Mouse (Mus musculus): ENCODE results near the gene Nipal1. TPM values are rescaled to one million over a fixed set of nuclear protein-coding genes. Genes with fewer than 3 reads are reported as not detected.

Gene Nipal1
- polyA plus RNA-seq (2015; fragmentation: Nextera tagmentation; extraction: Ambion mirVana), result 1.9 and 3.5 TPM in 2 replicates

DNA sequence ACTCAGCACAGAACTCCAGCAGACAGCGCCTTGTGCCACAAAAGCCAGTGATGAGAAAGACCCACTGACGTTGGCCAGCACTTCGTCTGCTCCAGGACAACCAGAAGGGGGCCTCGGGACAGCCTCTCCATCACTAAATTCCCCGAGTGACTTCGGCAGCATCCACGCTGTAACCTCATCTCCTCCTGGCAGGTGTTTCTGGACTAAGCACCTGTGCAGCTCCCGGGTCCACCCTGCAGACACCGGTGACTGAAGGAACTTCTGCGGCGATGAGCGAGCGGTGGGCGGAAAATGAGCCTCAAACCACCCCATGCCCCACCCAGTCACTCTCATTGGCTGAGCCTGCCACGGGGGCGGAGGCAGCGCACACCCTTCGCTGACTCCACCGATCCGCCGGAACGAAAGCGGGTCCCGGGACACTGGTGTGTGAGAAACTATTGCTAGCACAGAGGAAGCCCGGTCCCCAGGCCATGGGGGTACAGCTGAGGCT is at the start of gene Nipal1:
TSS of gene Nipal1 (plus strand) at position 378 of the 490 bp plus-strand sequence.
- peaks cover 38% of the 10 kb centered on the region for H3K27me3 ChIP-seq
- H3K4me2 ChIP-seq, result peak within 1 kb of the TSS; percentile 88
- H3K9me3 ChIP-seq, result peaks cover 1% of the 10 kb centered on the region; the same call in 1 of the 2 replicates
- H3K4me3 ChIP-seq, result peak within 1 kb of the TSS; percentile 52
- ATAC-seq (ENCODE audit: insufficient number of reproducible peaks, insufficient read depth, low FRiP score, low TSS enrichment, low read depth), result peak; percentile 90
- no peak within 1 kb of the TSS for H3K27ac ChIP-seq
- H3K36me3 ChIP-seq, result no peaks in the 10 kb centered on the region
- under 1% methylated on average over 25 of the region's 25 CpGs for WGBS
- peak within 1 kb of the TSS; percentile 59 for H3K9ac ChIP-seq
- H3K4me1 ChIP-seq, result peaks cover 7% of the 10 kb centered on the region

DNA sequence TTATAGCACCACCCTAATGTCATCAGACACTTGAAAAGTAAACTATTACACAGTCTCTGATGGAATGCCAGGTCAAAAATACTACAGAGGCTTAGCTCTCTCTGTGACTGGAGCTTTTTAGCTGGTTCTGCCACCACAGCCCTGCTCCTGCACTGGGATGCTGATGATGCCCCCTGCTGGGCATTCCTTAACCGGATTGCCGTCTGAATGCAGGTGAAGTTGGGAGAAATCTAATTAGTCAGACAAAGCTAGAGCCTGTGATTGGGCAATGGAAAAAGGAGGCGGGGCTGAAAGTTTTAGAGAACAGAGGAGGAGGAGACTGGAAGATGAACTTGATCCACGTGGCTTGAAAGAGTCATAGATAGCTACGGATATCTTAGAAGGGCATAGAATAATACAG is 46.6 kb upstream of the Nipal1 start:
- WGBS, result 13% methylated on average over 5 of the region's 5 CpGs
- Histone ChIP-seq H3K9ac (no peak overlapping the region), H3K27me3 (no peaks in the 10 kb centered on the region), H3K9me3 (no peaks in the 10 kb centered on the region), H3K4me1 (no peaks in the 10 kb centered on the region), H3K4me2 (no peak overlapping the region), H3K4me3 (no peak overlapping the region), H3K27ac (no peak overlapping the region), H3K36me3 (no peaks in the 10 kb centered on the region)
- ATAC-seq (ENCODE audit: insufficient number of reproducible peaks, insufficient read depth, low FRiP score, low TSS enrichment, low read depth), result no peak

DNA sequence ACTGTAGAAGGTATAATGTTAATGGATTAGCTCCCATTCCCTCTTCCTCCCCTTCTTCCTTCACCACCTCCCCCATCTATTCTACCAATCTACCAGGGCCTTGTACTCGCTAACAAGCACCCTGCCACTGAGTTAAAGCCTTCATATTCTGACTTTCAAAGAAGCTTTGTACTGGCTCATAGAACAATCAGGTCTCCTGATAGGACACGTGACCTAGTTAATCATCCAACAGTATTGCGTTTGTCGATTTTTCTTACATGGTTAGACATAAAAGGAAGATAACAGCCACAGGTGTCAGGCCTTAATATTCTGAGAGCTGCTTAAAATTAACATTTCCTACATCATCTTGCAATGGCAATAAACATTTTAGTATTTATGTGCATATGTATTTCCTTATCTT is 44.5 kb upstream of the Nipal1 start:
- Histone ChIP-seq H3K27ac (no peak overlapping the region), H3K4me1 (no peaks in the 10 kb centered on the region), H3K4me3 (no peak overlapping the region), H3K9me3 (no peaks in the 10 kb centered on the region), H3K27me3 (no peaks in the 10 kb centered on the region), H3K9ac (no peak overlapping the region), H3K4me2 (no peak overlapping the region), H3K36me3 (no peaks in the 10 kb centered on the region)
- no peak for ATAC-seq (ENCODE audit: insufficient number of reproducible peaks, insufficient read depth, low FRiP score, low TSS enrichment, low read depth)
- WGBS, result 91% methylated on average over 4 of the region's 4 CpGs

GRCm38 (mm10) chr5:72617413-72617812 is 30.2 kb upstream of the Nipal1 start:
- Histone ChIP-seq H3K4me2 (no peak overlapping the region), H3K27me3 (no peaks in the 10 kb centered on the region), H3K4me3 (no peak overlapping the region), H3K9me3 (no peaks in the 10 kb centered on the region), H3K9ac (no peak overlapping the region), H3K36me3 (no peaks in the 10 kb centered on the region), H3K4me1 (no peaks in the 10 kb centered on the region), H3K27ac (no peak overlapping the region)
- WGBS, result 77% methylated on average over 4 of the region's 4 CpGs
- ATAC-seq (ENCODE audit: insufficient number of reproducible peaks, insufficient read depth, low FRiP score, low TSS enrichment, low read depth), result no peak

DNA sequence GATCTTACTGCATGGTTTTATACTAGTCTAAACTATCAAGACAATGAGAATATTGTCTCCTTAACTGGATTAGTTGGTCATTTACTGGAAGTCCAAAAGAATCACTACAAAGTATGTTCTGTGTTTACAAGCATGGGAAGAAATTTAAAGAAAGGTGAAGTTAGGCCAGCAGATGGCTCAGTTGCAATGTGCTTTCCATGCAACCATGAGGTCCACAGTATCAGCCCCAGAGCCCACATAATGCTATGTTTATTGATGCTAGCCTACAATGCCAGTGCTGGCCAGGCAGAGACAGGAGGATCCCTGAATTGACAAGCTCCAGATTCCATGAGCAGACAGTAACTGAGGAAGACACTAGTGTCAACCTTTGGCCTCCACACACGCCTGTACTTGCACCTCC is 26.6 kb upstream of the Nipal1 start:
- H3K9me3 ChIP-seq, result no peaks in the 10 kb centered on the region
- H3K27me3 ChIP-seq, result no peaks in the 10 kb centered on the region
- H3K9ac ChIP-seq, result no peak overlapping the region
- no peaks in the 10 kb centered on the region for H3K4me1 ChIP-seq
- no peak for ATAC-seq (ENCODE audit: insufficient number of reproducible peaks, insufficient read depth, low FRiP score, low TSS enrichment, low read depth)
- no peaks in the 10 kb centered on the region for H3K36me3 ChIP-seq
- no peak overlapping the region for H3K4me2 ChIP-seq
- 80% methylated on average over 1 of the region's 1 CpGs for WGBS
- no peak overlapping the region for H3K4me3 ChIP-seq
- no peak overlapping the region for H3K27ac ChIP-seq

- Histone ChIP-seq H3K27ac (no peak overlapping the region), H3K36me3 (no peaks in the 10 kb centered on the region), H3K27me3 (no peaks in the 10 kb centered on the region), H3K9ac (no peak overlapping the region), H3K4me2 (no peak overlapping the region), H3K9me3 (no peaks in the 10 kb centered on the region), H3K4me1 (no peaks in the 10 kb centered on the region), H3K4me3 (no peak overlapping the region)
- 89% methylated on average over 6 of the region's 6 CpGs for WGBS
- no peak for ATAC-seq (ENCODE audit: insufficient number of reproducible peaks, insufficient read depth, low FRiP score, low TSS enrichment, low read depth)
Observed at GRCm38 (mm10) chr5:72630026-72630425, 17.6 kb upstream of the Nipal1 start.

DNA sequence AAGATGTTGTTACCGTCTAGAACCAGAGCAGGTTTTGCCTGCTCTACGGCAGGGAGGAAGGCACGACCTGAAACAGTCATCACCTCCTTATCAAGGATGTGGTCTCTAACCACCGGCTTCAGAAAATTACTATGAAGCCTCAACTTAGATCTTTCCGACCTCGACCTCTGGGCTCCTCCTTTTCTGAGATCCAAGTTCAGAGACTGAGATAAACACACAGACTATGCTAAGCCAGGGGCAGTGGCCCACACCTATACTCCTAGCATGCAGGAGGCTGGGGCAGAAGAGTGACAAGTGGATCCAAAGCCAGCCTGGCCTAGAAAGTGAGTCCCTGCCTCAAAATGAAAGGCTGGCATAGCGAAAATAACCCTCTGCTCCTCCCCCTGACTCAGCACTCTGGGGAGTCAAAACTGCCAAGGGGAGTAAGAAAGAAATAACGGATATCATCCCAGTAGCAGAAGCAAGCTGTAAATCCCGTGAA is 12.8 kb upstream of the Nipal1 start:
- Histone ChIP-seq H3K36me3 (no peaks in the 10 kb centered on the region), H3K27me3 (no peaks in the 10 kb centered on the region), H3K27ac (no peak overlapping the region), H3K4me2 (no peak overlapping the region), H3K9me3 (no peaks in the 10 kb centered on the region), H3K9ac (no peak overlapping the region), H3K4me3 (no peak overlapping the region), H3K4me1 (no peaks in the 10 kb centered on the region)
- no peak for ATAC-seq (ENCODE audit: insufficient number of reproducible peaks, insufficient read depth, low FRiP score, low TSS enrichment, low read depth)
- WGBS, result 78% methylated on average over 9 of the region's 9 CpGs

DNA sequence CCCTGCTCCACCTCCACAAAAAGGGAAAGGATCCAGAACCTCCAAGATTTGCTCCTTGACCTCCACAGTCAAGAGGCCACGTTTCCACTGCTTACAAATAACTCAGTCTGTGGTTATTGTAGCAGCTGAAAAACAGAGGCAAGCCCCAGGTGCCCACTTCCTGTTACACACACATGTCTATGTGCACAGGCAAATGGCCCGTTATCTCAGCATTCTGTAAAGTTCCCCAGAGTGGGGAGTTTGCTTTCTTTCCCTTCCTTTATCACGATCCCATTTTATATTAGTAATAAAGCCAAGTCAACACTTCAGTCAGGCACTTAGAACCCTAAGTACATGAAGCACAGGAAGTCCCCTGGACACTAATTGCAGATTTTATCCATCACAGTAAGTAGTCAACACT is 11.5 kb upstream of the Nipal1 start:
- H3K4me3 ChIP-seq, result no peak overlapping the region
- H3K27ac ChIP-seq, result no peak overlapping the region
- H3K9me3 ChIP-seq, result no peaks in the 10 kb centered on the region
- H3K36me3 ChIP-seq, result no peaks in the 10 kb centered on the region
- no peak overlapping the region for H3K4me2 ChIP-seq
- H3K9ac ChIP-seq, result no peak overlapping the region
- no peaks in the 10 kb centered on the region for H3K27me3 ChIP-seq
- no peak for ATAC-seq (ENCODE audit: insufficient number of reproducible peaks, insufficient read depth, low FRiP score, low TSS enrichment, low read depth)
- WGBS, result 70% methylated on average over 3 of the region's 3 CpGs
- H3K4me1 ChIP-seq, result no peaks in the 10 kb centered on the region

- no peaks in the 10 kb centered on the region for H3K36me3 ChIP-seq
- ATAC-seq (ENCODE audit: insufficient number of reproducible peaks, insufficient read depth, low FRiP score, low TSS enrichment, low read depth), result no peak
- 82% methylated on average over 3 of the region's 3 CpGs for WGBS
Observed at GRCm38 (mm10) chr5:72636576-72636975, 11.0 kb upstream of the Nipal1 start.

DNA sequence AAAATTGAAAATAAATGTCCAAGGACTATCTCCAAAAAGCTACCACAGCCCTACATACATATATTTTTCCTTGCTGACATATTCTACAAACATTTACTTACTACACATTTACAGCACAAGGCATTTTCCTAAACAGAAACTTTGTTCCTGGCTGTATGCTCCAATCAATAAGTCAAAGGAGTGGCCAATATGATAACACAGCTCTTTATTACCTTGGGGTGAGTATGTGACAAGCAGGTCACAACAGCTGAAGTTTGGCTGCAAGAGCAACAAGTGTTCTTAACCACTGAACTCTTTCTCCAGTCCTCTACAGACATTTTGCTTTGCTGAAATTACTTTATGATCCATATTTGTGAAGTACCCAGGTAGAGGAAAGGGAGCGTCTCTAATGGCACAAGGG is 7.5 kb upstream of the Nipal1 start:
- H3K36me3 ChIP-seq, result no peaks in the 10 kb centered on the region
- 93% methylated on average over 1 of the region's 1 CpGs for WGBS
- no peak overlapping the region for H3K27ac ChIP-seq
- H3K4me3 ChIP-seq, result no peak overlapping the region
- H3K9ac ChIP-seq, result no peak overlapping the region
- H3K4me2 ChIP-seq, result no peak overlapping the region
- H3K27me3 ChIP-seq, result no peaks in the 10 kb centered on the region; the same call in 1 of the 2 replicates
- no peak for ATAC-seq (ENCODE audit: insufficient number of reproducible peaks, insufficient read depth, low FRiP score, low TSS enrichment, low read depth)
- H3K4me1 ChIP-seq, result no peaks in the 10 kb centered on the region
- H3K9me3 ChIP-seq, result no peaks in the 10 kb centered on the region

More at GRCm38 (mm10) chr5:72636576-72636975, 11.0 kb upstream of the Nipal1 start:
- H3K9ac ChIP-seq, result no peak overlapping the region
- no peaks in the 10 kb centered on the region for H3K9me3 ChIP-seq
- H3K4me3 ChIP-seq, result no peak overlapping the region
- H3K27me3 ChIP-seq, result no peaks in the 10 kb centered on the region
- no peaks in the 10 kb centered on the region for H3K4me1 ChIP-seq
- no peak overlapping the region for H3K27ac ChIP-seq
- H3K4me2 ChIP-seq, result no peak overlapping the region

- Histone ChIP-seq H3K4me1 (peaks cover 7% of the 10 kb centered on the region), H3K27ac (no peak overlapping the region), H3K4me3 (no peak overlapping the region), H3K36me3 (no peaks in the 10 kb centered on the region), H3K27me3 (peaks cover 30% of the 10 kb centered on the region), H3K9ac (no peak overlapping the region), H3K4me2 (no peak overlapping the region), H3K9me3 (no peaks in the 10 kb centered on the region)
- 43% methylated on average over 7 of the region's 7 CpGs for WGBS
- ATAC-seq (ENCODE audit: insufficient number of reproducible peaks, insufficient read depth, low FRiP score, low TSS enrichment, low read depth), result no peak
Observed at GRCm38 (mm10) chr5:72643655-72644054, 3.9 kb upstream of the Nipal1 start.

- H3K36me3 ChIP-seq, result no peaks in the 10 kb centered on the region
- 66% methylated on average over 1 of the region's 1 CpGs for WGBS
Observed at GRCm38 (mm10) chr5:72644175-72644574, 3.4 kb upstream of the Nipal1 start, which contains the start of gene Cnga1. TSS of gene Cnga1 (minus strand) at chr5:72644275.

More at GRCm38 (mm10) chr5:72644175-72644574, 3.4 kb upstream of the Nipal1 start, which contains the start of gene Cnga1:
- Histone ChIP-seq H3K4me1 (peaks cover 7% of the 10 kb centered on the region), H3K27me3 (peaks cover 35% of the 10 kb centered on the region), H3K9ac (no peak within 1 kb of the TSS), H3K27ac (no peak within 1 kb of the TSS), H3K4me2 (no peak within 1 kb of the TSS), H3K9me3 (no peaks in the 10 kb centered on the region), H3K4me3 (no peak within 1 kb of the TSS)
- ATAC-seq (ENCODE audit: insufficient number of reproducible peaks, insufficient read depth, low FRiP score, low TSS enrichment, low read depth), result no peak

Measured in embryonic facial prominence, embryonic 13.5 days (tissue).